In genomic region chr1:71556688-71557612, GRCm38 (mm10) we compare ENCODE assay signal across 8 mouse cellular contexts. TPM values are rescaled to one million over a fixed set of nuclear protein-coding genes. Genes with fewer than 3 reads are reported as not detected.
DNase-seq lines count a peak whose midpoint lies in the region; ATAC-seq and TF ChIP-seq lines count a peak whose summit lies in the region.

Atic (plus strand) TSS chr1:71557150.

- peak within 1 kb of the TSS; percentile 53 for H3K27ac ChIP-seq in MEL (ENCODE audit: control insufficient read depth, low read depth, low read length)
- no peak within 1 kb of the TSS for H3K27ac ChIP-seq in cerebellum, adult 2 months (ENCODE audit: insufficient read depth, low read length)
- H3K27ac ChIP-seq in forebrain, postnatal 0 days (ENCODE audit: low read depth, low read length), result peak within 1 kb of the TSS; percentile 83
- peak within 1 kb of the TSS; percentile 83 for H3K27ac ChIP-seq in lung, embryonic 15.5 days

- DNase-seq in MEL (ENCODE audit: low read depth, low spot score), result peak; percentile 98
- DNase-seq in cerebellum, adult 2 months, result peak; percentile 84
- DNase-seq in forebrain, postnatal 0 days, result peak; percentile 88
- peak; percentile 93 for DNase-seq in heart, postnatal 4 days
- peak; percentile 74 to 78 for DNase-seq in layer of hippocampus, adult 8-10 months (ENCODE audit: low spot score in 2 of 2)
- peak; percentile 87 for DNase-seq in ovary, adult 18-20 months (ENCODE audit: low spot score)
- peak; percentile 92 for DNase-seq in thymus, postnatal 0 days (ENCODE audit: low spot score)

- no peaks in the 10 kb centered on the region for H3K9me3 ChIP-seq in MEL (replicated peaks; ENCODE audit: insufficient read depth, low read length)
- H3K9me3 ChIP-seq in forebrain, postnatal 0 days (ENCODE audit: low read length), result no peaks in the 10 kb centered on the region
- no peaks in the 10 kb centered on the region for H3K9me3 ChIP-seq in lung, embryonic 15.5 days

- H3K4me3 ChIP-seq in MEL (ENCODE audit: control insufficient read depth in 1 of 2, insufficient read depth in 1 of 2, low read depth in 2 of 2, low read length in 2 of 2), result peak within 1 kb of the TSS; percentile 69 to 74
- H3K4me3 ChIP-seq in cerebellum, adult 2 months (replicated peaks; ENCODE audit: insufficient read depth, low read depth, low read length), result peak within 1 kb of the TSS; percentile 74
- H3K4me3 ChIP-seq in forebrain, postnatal 0 days (ENCODE audit: low read depth, low read length), result peak within 1 kb of the TSS; percentile 56
- H3K4me3 ChIP-seq in lung, embryonic 15.5 days, result peak within 1 kb of the TSS; percentile 68

- TF ChIP-seq RAD21 in MEL (IDR thresholded peaks at IDR 0.05; ENCODE audit: low read depth, low read length), result no peak

- peak; percentile 69 to 83 for TF ChIP-seq POLR2A in MEL (IDR thresholded peaks at IDR 0.05; ENCODE audit: control insufficient read depth in 1 of 2, insufficient read depth in 1 of 2, low read depth in 1 of 2, low read length in 2 of 2, poor library complexity in 1 of 2)
- 0 out of 2 replicates have a peak, but pooled peaks have one; percentile 28 for TF ChIP-seq POLR2A in cerebellum, adult 2 months (IDR thresholded peaks at IDR 0.05; ENCODE audit: borderline replicate concordance, insufficient read depth, low read length)

- peaks cover 0 to 6% of the 10 kb centered on the region in 2 experiments; a peak in 3 of 4 replicates for H3K4me1 ChIP-seq in MEL (ENCODE audit: control insufficient read depth in 1 of 2, insufficient read depth in 2 of 2, low read length in 2 of 2)
- H3K4me1 ChIP-seq in cerebellum, adult 2 months (ENCODE audit: control insufficient read depth, insufficient read depth, low read length), result no peaks in the 10 kb centered on the region
- peaks cover 8% of the 10 kb centered on the region; the same call in 1 of the 2 replicates for H3K4me1 ChIP-seq in forebrain, postnatal 0 days (ENCODE audit: insufficient read depth)
- peaks cover 13% of the 10 kb centered on the region for H3K4me1 ChIP-seq in lung, embryonic 15.5 days

- under 1% methylated on average over 55 of the region's 55 CpGs for WGBS in cerebellum, adult 2 months
- 3% methylated on average over 52 of the region's 55 CpGs for WGBS in forebrain, postnatal 0 days
- 1% methylated on average over 51 of the region's 55 CpGs for WGBS in lung, embryonic 15.5 days

- H3K27me3 ChIP-seq in MEL (ENCODE audit: control insufficient read depth in 1 of 2, insufficient read depth in 2 of 2, low read length in 2 of 2), result no peaks in the 10 kb centered on the region
- H3K27me3 ChIP-seq in cerebellum, adult 2 months (ENCODE audit: control insufficient read depth, insufficient read depth, low read length), result no peaks in the 10 kb centered on the region
- H3K27me3 ChIP-seq in forebrain, postnatal 0 days (ENCODE audit: insufficient read depth, low read length), result no peaks in the 10 kb centered on the region
- no peaks in the 10 kb centered on the region for H3K27me3 ChIP-seq in lung, embryonic 15.5 days

- no peak for TF ChIP-seq CTCF in MEL (IDR thresholded peaks at IDR 0.05 in 2 of 3, conservative IDR thresholded peaks at IDR 0.05 in 1 of 3; ENCODE audit: control insufficient read depth in 1 of 3, insufficient read depth in 1 of 3, low read depth in 2 of 3, low read length in 3 of 3, poor library complexity in 1 of 3, severe bottlenecking in 1 of 3)
- no peak for TF ChIP-seq CTCF in cerebellum, adult 2 months (IDR thresholded peaks at IDR 0.05; ENCODE audit: borderline replicate concordance, insufficient read depth, low read depth, low read length)
- TF ChIP-seq CTCF in forebrain, postnatal 0 days (IDR thresholded peaks at IDR 0.05; ENCODE audit: low read depth), result 0 out of 2 replicates have a peak, but pooled peaks have one; percentile 15

- peak within 1 kb of the TSS; percentile 87 for H3K9ac ChIP-seq in MEL (ENCODE audit: control insufficient read depth, low read depth, low read length, poor library complexity, severe bottlenecking)
- peak within 1 kb of the TSS; percentile 92 for H3K9ac ChIP-seq in forebrain, postnatal 0 days
- H3K9ac ChIP-seq in lung, embryonic 15.5 days, result peak within 1 kb of the TSS; percentile 84

- peaks cover 38% of the 10 kb centered on the region for H3K79me2 ChIP-seq in MEL (ENCODE audit: control insufficient read depth, insufficient read depth, low read length, poor library complexity)

- peaks cover 20 to 26% of the 10 kb centered on the region in 2 experiments for H3K36me3 ChIP-seq in MEL (ENCODE audit: control insufficient read depth in 1 of 2, insufficient read depth in 2 of 2, low read length in 2 of 2)
- H3K36me3 ChIP-seq in forebrain, postnatal 0 days (ENCODE audit: insufficient read depth), result peaks cover 17% of the 10 kb centered on the region; the same call in 1 of the 2 replicates
- peaks cover 25% of the 10 kb centered on the region for H3K36me3 ChIP-seq in lung, embryonic 15.5 days

- H3K4me2 ChIP-seq in forebrain, postnatal 0 days (ENCODE audit: low read depth), result peak within 1 kb of the TSS; percentile 92
- H3K4me2 ChIP-seq in lung, embryonic 15.5 days, result peak within 1 kb of the TSS; percentile 93

- peak; percentile 97 for ATAC-seq in forebrain, postnatal 0 days
- ATAC-seq in lung, embryonic 15.5 days (ENCODE audit: borderline replicate concordance, extremely low read depth, low FRiP score, low TSS enrichment), result peak; percentile 99

- TF ChIP-seq EP300 in MEL (IDR thresholded peaks at IDR 0.05; ENCODE audit: low read depth in 1 of 2, low read length in 2 of 2), result no peak

TF ChIP-seq in MEL, 35 proteins besides CTCF, POLR2A, EP300 and RAD21 (continues in another document):
- TF ChIP-seq SMC3 (IDR thresholded peaks at IDR 0.05; ENCODE audit: low read depth, low read length) (no peak), RCOR1 (IDR thresholded peaks at IDR 0.05; ENCODE audit: low read depth, low read length) (no peak), ZMIZ1 (IDR thresholded peaks at IDR 0.05; ENCODE audit: low read depth, low read length) (0 out of 2 replicates have a peak, but pooled peaks have one; percentile 30), USF2 (IDR thresholded peaks at IDR 0.05; ENCODE audit: borderline replicate concordance in 1 of 2, insufficient read depth in 1 of 2, low read depth in 1 of 2, low read length in 2 of 2) (peak; percentile 51 to 79; a peak in 3 of 4 replicates), GABPA (IDR thresholded peaks at IDR 0.05; ENCODE audit: low read depth, low read length) (no peak), NRF1 (IDR thresholded peaks at IDR 0.05; ENCODE audit: insufficient read depth, low read depth, low read length, poor library complexity, severe bottlenecking) (0 out of 2 replicates have a peak, but pooled peaks have one; percentile 36), ZNF384 (IDR thresholded peaks at IDR 0.05; ENCODE audit: low read depth, low read length) (no peak), TCF12 (IDR thresholded peaks at IDR 0.05; ENCODE audit: low read depth, low read length) (no peak), ELF1 (IDR thresholded peaks at IDR 0.05; ENCODE audit: low read depth, low read length) (peak; percentile 62), ZC3H11A (IDR thresholded peaks at IDR 0.05; ENCODE audit: low read depth, low read length) (no peak), MAZ (IDR thresholded peaks at IDR 0.05; ENCODE audit: low read depth, low read length) (0 out of 2 replicates have a peak, but pooled peaks have one; percentile 7), SIN3A (IDR thresholded peaks at IDR 0.05; ENCODE audit: low read length) (peak; percentile 78), MEF2A (IDR thresholded peaks at IDR 0.05; ENCODE audit: extremely low read depth, insufficient replicate concordance, low read depth, low read length, poor library complexity, severe bottlenecking) (no peak), MAFK (IDR thresholded peaks at IDR 0.05; ENCODE audit: borderline replicate concordance, low read depth, low read length) (no peak), NELFE (IDR thresholded peaks at IDR 0.05; ENCODE audit: low read depth, low read length) (peak; percentile 80), TBP (IDR thresholded peaks at IDR 0.05; ENCODE audit: low read depth, low read length) (peak; percentile 59; the same call in 1 of the 2 replicates), MYB (IDR thresholded peaks at IDR 0.05; ENCODE audit: low read depth, low read length) (no peak), CHD2 (IDR thresholded peaks at IDR 0.05; ENCODE audit: low read length) (peak; percentile 46), MYC (IDR thresholded peaks at IDR 0.05; ENCODE audit: low read depth, low read length) (peak; percentile 95), E2F4 (IDR thresholded peaks at IDR 0.05; ENCODE audit: borderline replicate concordance, low read depth, low read length) (peak; percentile 62; the same call in 1 of the 2 replicates), KAT2A (conservative IDR thresholded peaks at IDR 0.05; ENCODE audit: low read depth, low read length) (peak; percentile 12; the same call in 1 of the 2 replicates), CHD1 (IDR thresholded peaks at IDR 0.05; ENCODE audit: low read depth, low read length) (no peak), USF1 (IDR thresholded peaks at IDR 0.05; ENCODE audit: low read depth, low read length) (peak; percentile 98), TAL1 (IDR thresholded peaks at IDR 0.05; ENCODE audit: low read length) (no peak), ETS1 (IDR thresholded peaks at IDR 0.05; ENCODE audit: low read depth, low read length) (no peak), MAX (IDR thresholded peaks at IDR 0.05; ENCODE audit: low read length) (peak; percentile 99), JUND (IDR thresholded peaks at IDR 0.05; ENCODE audit: low read depth, low read length) (no peak), POLR2AphosphoS5 (IDR thresholded peaks at IDR 0.05; ENCODE audit: borderline replicate concordance, low read depth, low read length) (no peak), GATA1 (IDR thresholded peaks at IDR 0.05; ENCODE audit: low read depth, low read length) (no peak), ZKSCAN1 (IDR thresholded peaks at IDR 0.05; ENCODE audit: low read depth, low read length) (no peak), MXI1 (IDR thresholded peaks at IDR 0.05; ENCODE audit: low read depth, low read length) (peak; percentile 99)

RNA-seq across cellular contexts. Expression of gene Atic, which starts in this region (rescaled TPM):
- 173 and 190 TPM in 2 replicates for total RNA-seq in MEL (2012; rRNA removed)
- polyA plus RNA-seq in MEL (2012; ENCODE audit: insufficient read depth in 1 of 2, insufficient read length in 2 of 2, low read depth in 1 of 2, low replicate concordance in 2 of 2, missing spikeins in 1 of 2), result 100 to 1,000 TPM in 1 of 2 experiments, not detected in 1; 221 TPM
- polyA plus RNA-seq in cerebellum, adult 2 months (2012; rRNA removed), result 21.3 and 23.0 TPM in 2 replicates
- total RNA-seq in forebrain, postnatal 0 days (2014; rRNA removed), result 43.4 and 47.6 TPM in 2 replicates
- polyA plus RNA-seq in forebrain, postnatal 0 days (2015; fragmentation: Nextera tagmentation; extraction: Ambion mirVana), result 28.8 and 36.2 TPM in 2 replicates
- total RNA-seq in heart, postnatal 4 days (2021), result 10 to 100 TPM; 33.0 to 33.4 TPM
- total RNA-seq in layer of hippocampus, adult 8-10 months (2022), result 10 to 100 TPM; 37.2 to 42.0 (median 38.5) TPM
- polyA plus RNA-seq in lung, embryonic 15.5 days (2015; fragmentation: Nextera tagmentation; extraction: Ambion mirVana), result 69.9 and 73.0 TPM in 2 replicates
- 80.8 and 92.4 TPM in 2 replicates for polyA plus RNA-seq in thymus, postnatal 0 days (2015; fragmentation: Nextera tagmentation; extraction: Ambion mirVana)
